23 mouse cellular contexts compared by ENCODE assay signal in genomic region chr19:3657947-3658346, GRCm38 (mm10).
"Had no signal": no experiment of that assay in that cellular context is flagged by ENCODE, and none has a peak within 500 bp of the region (broad histone marks: within the 10 kb centered on the region; RNA-seq: fewer than 3 reads in every experiment).

No protein-coding gene starts in this region.

- H3K4me2 ChIP-seq: limb, embryonic 13.5 days; liver, embryonic 12.5 days; liver, embryonic 15.5 days; lung, embryonic 15.5 days; midbrain, embryonic 12.5 days; neural tube, embryonic 13.5 days; stomach, embryonic 15.5 days had no signal

- H3K4me1 ChIP-seq: midbrain, embryonic 12.5 days; neural tube, embryonic 13.5 days had no signal

- H3K27me3 ChIP-seq: limb, embryonic 13.5 days; liver, embryonic 12.5 days; liver, embryonic 15.5 days; lung, embryonic 15.5 days; midbrain, embryonic 12.5 days; neural tube, embryonic 13.5 days; stomach, embryonic 15.5 days had no signal

- H3K4me3 ChIP-seq: limb, embryonic 10.5 days; limb, embryonic 13.5 days; liver, embryonic 12.5 days; liver, embryonic 15.5 days; lung, embryonic 15.5 days; midbrain, embryonic 12.5 days; myocyte; neural tube, embryonic 13.5 days; stomach, embryonic 15.5 days had no signal

- H3K9me3 ChIP-seq: liver, embryonic 12.5 days; liver, embryonic 15.5 days; lung, embryonic 15.5 days; neural tube, embryonic 13.5 days; stomach, embryonic 15.5 days had no signal

- DNase-seq: kidney, adult 18-20 months; kidney, adult 9 months; kidney, postnatal 14 days; kidney, postnatal 4 days; layer of hippocampus, adult 9-11 months; layer of hippocampus, postnatal 36 days; liver; lung, adult 18-20 months; retina, postnatal 1 day; right cerebral cortex, postnatal 25 days; spleen, adult 18-20 months; thymus, postnatal 25 days had no signal

- ATAC-seq: intestine, embryonic 16.5 days; liver, embryonic 12.5 days; midbrain, embryonic 16.5 days had no signal

- H3K9ac ChIP-seq: limb, embryonic 13.5 days; liver, embryonic 12.5 days; liver, embryonic 15.5 days; lung, embryonic 15.5 days; midbrain, embryonic 12.5 days; neural tube, embryonic 13.5 days; stomach, embryonic 15.5 days had no signal

- H3K27ac ChIP-seq: limb, embryonic 10.5 days; limb, embryonic 13.5 days; liver, embryonic 12.5 days; liver, embryonic 15.5 days; lung, embryonic 15.5 days; midbrain, embryonic 12.5 days; neural tube, embryonic 13.5 days; stomach, embryonic 15.5 days had no signal
